Mouse (Mus musculus) lung, postnatal 0 days (tissue): ENCODE results near the gene Phgr1.

ENCODE experiments used
- CTCF ChIP-seq: IDR thresholded peaks from 2 replicates; pipeline ENCODE4 v1.5.1; 2016; ENCODE audit warnings: antibody characterized with exemption, mild to moderate bottlenecking
- EP300 ChIP-seq: IDR thresholded peaks from 2 replicates; pipeline ENCODE4 v1.6.1; 2016; ENCODE audit warnings: antibody characterized with exemption, mild to moderate bottlenecking, control low read depth

GRCm38 (mm10) chr2:118725511-118725910 lies 47.1 kb upstream of the Phgr1 start:
- TF ChIP-seq CTCF (no peak), EP300 (no peak)
